Mouse (Mus musculus): ENCODE measurements around the gene Tnfrsf1a. TPM values are rescaled to one million over a fixed set of nuclear protein-coding genes. Genes with fewer than 3 reads are reported as not detected.

Gene Tnfrsf1a
- polyA plus RNA-seq, 1 experiment from 2014 or later, result 19.3 TPM

DNA sequence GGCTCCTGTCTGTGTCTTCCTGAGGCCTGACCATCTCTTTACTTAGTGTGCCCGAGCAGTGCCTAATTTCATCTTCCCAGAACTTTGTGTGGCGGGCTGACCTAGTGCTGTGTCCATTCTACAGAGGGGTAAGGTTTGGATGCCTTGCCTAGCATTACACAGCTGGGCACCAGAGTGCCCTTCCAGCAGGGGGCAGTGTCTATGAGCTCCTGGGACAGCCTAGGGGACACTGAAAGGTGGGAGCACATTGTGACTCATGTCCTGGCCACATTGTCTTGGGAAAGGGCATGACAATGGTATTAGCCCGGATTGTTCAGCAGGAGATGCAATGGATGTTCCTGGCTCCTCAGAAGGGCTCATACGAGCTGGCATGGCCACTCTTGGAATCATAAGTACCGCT lies 20.9 kb upstream of the Tnfrsf1a start:
- 83% methylated on average over 5 of the region's 5 CpGs for WGBS
- H3K27me3 ChIP-seq, result peaks cover 8% of the 10 kb centered on the region; the same call in 1 of the 2 replicates
- no peak overlapping the region for H3K4me2 ChIP-seq
- H3K9me3 ChIP-seq, result no peaks in the 10 kb centered on the region
- H3K4me1 ChIP-seq, result peaks cover 3% of the 10 kb centered on the region; the same call in 1 of the 2 replicates
- H3K36me3 ChIP-seq (replicated peaks), result no peaks in the 10 kb centered on the region
- H3K27ac ChIP-seq, result no peak overlapping the region
- H3K9ac ChIP-seq, result no peak overlapping the region
- H3K4me3 ChIP-seq (replicated peaks), result no peak overlapping the region
- no peak for ATAC-seq (ENCODE audit: low FRiP score)

DNA sequence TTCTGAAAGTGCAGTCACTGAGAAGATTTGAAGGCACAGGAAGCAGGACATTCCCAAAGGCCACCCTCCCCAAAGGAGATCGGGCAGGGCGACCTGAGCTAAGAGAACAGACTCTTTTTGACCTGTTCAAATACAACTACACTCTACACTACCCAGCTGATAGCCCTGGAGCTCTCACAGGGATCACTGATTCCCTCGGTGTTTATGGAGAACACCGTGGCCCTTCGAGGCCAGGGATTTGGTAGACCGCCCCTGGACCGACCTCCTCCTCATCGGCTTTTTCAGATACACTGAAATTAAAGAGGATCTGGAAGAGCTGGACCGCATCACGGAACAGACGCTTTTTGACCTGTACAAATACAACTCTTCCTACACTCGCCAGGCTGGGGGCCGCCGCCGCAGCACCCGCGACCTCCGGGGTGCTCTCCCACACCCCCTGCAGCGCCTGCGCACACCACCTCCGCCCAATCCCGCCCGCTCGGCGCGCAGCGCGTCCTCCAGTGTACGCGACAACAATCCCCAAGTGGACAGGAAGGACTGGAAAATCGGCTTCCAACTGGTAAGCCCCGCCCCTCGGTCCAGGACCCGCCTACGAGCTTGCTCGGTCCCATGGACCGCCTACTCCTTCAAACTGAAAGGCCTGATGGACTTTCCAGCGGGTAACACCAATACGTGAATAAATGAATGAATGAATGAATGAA lies 18.4 kb upstream of the Tnfrsf1a start:
- under 1% methylated on average over 39 of the region's 39 CpGs for WGBS
- no peak overlapping the region for H3K27ac ChIP-seq
- peak overlapping the region; percentile 77 for H3K4me2 ChIP-seq
- H3K9ac ChIP-seq, result peak overlapping the region; percentile 64
- H3K27me3 ChIP-seq, result 0 out of 2 replicates have a peak, but pooled peaks cover 8% of the 10 kb centered on the region
- no peaks in the 10 kb centered on the region for H3K9me3 ChIP-seq
- H3K4me1 ChIP-seq, result peaks cover 3% of the 10 kb centered on the region; the same call in 1 of the 2 replicates
- H3K4me3 ChIP-seq (replicated peaks), result peak overlapping the region; percentile 55
- peak; percentile 93 for ATAC-seq (ENCODE audit: low FRiP score)
- no peaks in the 10 kb centered on the region for H3K36me3 ChIP-seq (replicated peaks)

- H3K27ac ChIP-seq, result no peak overlapping the region
- no peak for ATAC-seq (ENCODE audit: low FRiP score)
- WGBS, result 79% methylated on average over 14 of the region's 14 CpGs
These were observed 15.9 kb upstream of the Tnfrsf1a start for GRCm38 (mm10) chr6:125333112-125333899.

DNA sequence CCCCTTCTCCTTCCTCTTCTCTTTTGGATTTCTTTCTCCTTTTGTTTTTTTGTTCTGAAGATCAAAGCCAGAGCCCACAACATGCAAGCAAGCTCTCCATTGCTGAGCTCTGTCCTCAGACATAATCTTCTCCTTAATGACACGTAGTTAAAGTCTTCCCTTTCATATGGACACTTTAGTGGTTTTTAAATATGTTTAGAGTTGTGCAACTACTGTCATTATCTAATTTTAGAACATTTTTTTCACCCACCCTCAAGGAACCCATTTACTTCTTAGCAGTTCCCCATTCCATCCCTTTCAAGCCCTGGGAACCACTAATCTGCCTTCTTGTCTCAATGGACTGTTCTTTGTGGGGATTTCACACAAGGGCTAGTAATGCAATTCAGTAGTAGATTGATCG lies 14.8 kb upstream of the Tnfrsf1a start:
- no peaks in the 10 kb centered on the region for H3K9me3 ChIP-seq

More at GRCm38 (mm10) chr6:125333112-125333899, 15.9 kb upstream of the Tnfrsf1a start:
- Histone ChIP-seq H3K27me3 (0 out of 2 replicates have a peak, but pooled peaks cover 8% of the 10 kb centered on the region), H3K36me3 (replicated peaks) (no peaks in the 10 kb centered on the region), H3K4me3 (replicated peaks) (no peak overlapping the region), H3K9me3 (no peaks in the 10 kb centered on the region), H3K4me1 (peaks cover 3% of the 10 kb centered on the region; the same call in 1 of the 2 replicates), H3K4me2 (no peak overlapping the region), H3K9ac (no peak overlapping the region)

DNA sequence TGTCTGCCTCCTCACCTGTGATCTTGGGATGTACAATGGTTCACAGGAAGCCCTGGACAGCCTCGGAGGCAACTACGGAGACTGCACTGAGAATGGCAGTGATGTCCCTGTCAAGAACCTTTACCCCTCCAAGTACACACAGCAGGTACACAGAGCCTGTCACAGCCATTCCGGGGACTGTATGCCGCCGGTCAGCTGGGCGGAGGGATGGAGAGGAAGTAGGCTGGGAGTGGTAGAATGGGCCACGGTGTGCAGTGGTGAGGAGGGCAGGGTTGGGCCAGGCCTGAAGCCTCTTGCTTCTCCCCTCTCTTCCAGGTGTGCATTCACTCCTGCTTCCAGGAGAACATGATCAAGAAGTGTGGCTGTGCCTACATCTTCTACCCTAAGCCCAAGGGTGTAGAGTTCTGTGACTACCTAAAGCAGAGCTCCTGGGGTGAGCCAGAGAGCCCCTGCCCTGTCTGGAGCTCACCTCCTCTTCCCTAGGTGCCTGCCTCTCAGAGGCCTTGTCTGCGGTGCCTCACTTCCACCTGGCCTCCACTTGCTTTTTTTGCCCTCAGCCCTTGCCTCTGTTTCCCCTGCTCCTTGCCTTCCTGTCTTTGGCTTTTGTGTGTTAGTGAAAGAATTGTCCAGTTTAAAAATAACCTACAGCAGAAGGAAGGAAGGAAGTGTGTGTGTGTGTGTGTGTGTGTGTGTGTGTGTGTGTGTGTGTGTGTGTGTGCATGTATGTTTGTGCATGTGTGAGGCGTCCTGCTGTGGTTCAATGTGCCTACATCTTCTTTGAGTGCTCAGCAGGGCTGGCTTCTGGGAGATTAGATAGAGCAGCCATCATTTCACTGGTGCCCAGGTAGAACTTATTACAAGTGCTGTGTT lies 10.1 kb upstream of the Tnfrsf1a start:
- Histone ChIP-seq H3K27me3 (peaks cover 5% of the 10 kb centered on the region; the same call in 1 of the 2 replicates), H3K4me3 (replicated peaks) (no peak overlapping the region), H3K9ac (no peak overlapping the region), H3K4me2 (no peak overlapping the region), H3K9me3 (no peaks in the 10 kb centered on the region), H3K4me1 (no peaks in the 10 kb centered on the region; the same call in 1 of the 2 replicates), H3K36me3 (replicated peaks) (no peaks in the 10 kb centered on the region), H3K27ac (no peak overlapping the region)
- ATAC-seq (ENCODE audit: low FRiP score), result no peak
- WGBS, result 76% methylated on average over 9 of the region's 9 CpGs

More for the DNA sequence above, 14.8 kb upstream of the Tnfrsf1a start:
- no peak for ATAC-seq (ENCODE audit: low FRiP score)
- Histone ChIP-seq H3K4me3 (replicated peaks) (no peak overlapping the region), H3K4me1 (peaks cover 3% of the 10 kb centered on the region; the same call in 1 of the 2 replicates), H3K9ac (no peak overlapping the region), H3K27me3 (0 out of 2 replicates have a peak, but pooled peaks cover 8% of the 10 kb centered on the region), H3K4me2 (no peak overlapping the region), H3K36me3 (replicated peaks) (no peaks in the 10 kb centered on the region), H3K27ac (no peak overlapping the region)
- 51% methylated on average over 2 of the region's 2 CpGs for WGBS

DNA sequence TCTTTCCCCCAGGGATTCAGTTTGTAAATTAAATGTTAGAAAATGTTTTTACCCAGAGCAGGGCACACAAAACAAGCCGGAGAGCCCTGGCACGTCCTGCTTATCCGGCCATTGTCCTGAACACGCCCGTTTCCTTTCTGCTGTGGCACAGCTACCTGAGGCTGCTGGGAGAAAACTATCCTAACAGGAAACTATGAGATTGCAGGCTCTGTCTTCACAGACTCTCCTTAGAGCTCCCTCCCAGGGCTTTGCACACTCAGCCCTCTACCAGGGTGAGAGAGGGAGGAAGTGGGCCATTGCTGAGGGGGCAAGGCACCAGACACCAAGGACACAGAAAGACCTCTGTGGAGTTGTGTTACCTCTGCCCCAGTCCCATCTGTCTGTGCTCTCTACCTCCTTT lies 8.9 kb upstream of the Tnfrsf1a start:
- Histone ChIP-seq H3K27me3 (peaks cover 5% of the 10 kb centered on the region; the same call in 1 of the 2 replicates), H3K36me3 (replicated peaks) (no peaks in the 10 kb centered on the region), H3K4me1 (no peaks in the 10 kb centered on the region; the same call in 1 of the 2 replicates), H3K4me2 (no peak overlapping the region), H3K4me3 (replicated peaks) (no peak overlapping the region), H3K9ac (no peak overlapping the region), H3K27ac (no peak overlapping the region), H3K9me3 (no peaks in the 10 kb centered on the region)
- WGBS, result 84% methylated on average over 5 of the region's 5 CpGs
- no peak for ATAC-seq (ENCODE audit: low FRiP score)

DNA sequence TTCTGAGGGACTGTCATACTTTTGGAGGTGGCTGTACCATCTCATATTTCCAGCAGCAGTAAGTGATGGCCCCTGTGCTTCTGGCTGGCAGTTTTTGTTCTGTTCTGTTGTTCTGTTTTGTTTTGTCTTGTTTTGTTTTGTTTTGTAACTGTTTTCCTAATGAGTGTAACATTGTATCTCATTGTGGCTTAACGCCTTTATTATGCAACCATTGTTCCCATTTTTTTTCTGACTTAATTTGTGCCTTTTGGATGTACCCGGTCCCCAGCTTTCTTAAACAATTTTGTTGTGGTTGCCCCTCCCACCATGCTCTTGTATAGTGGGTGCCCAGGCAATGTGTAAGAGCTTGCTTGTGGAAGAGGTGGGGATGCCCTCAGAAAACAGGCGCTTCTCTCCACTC lies 7.0 kb upstream of the Tnfrsf1a start:
- 66% methylated on average over 3 of the region's 3 CpGs for WGBS

GRCm38 (mm10) chr6:125344084-125344483 lies 5.1 kb upstream of the Tnfrsf1a start:
- Histone ChIP-seq H3K4me2 (no peak overlapping the region), H3K9ac (no peak overlapping the region), H3K4me1 (peaks cover 4% of the 10 kb centered on the region), H3K27ac (no peak overlapping the region), H3K4me3 (replicated peaks) (no peak overlapping the region), H3K36me3 (replicated peaks) (no peaks in the 10 kb centered on the region), H3K27me3 (peaks cover 16% of the 10 kb centered on the region; the same call in 1 of the 2 replicates), H3K9me3 (no peaks in the 10 kb centered on the region)
- 36% methylated on average over 8 of the region's 8 CpGs for whole genome bisulfite sequencing
- ATAC-seq (ENCODE audit: low FRiP score), result no peak

More for the DNA sequence above, 7.0 kb upstream of the Tnfrsf1a start:
- no peak for ATAC-seq (ENCODE audit: low FRiP score)
- no peak overlapping the region for H3K4me3 ChIP-seq (replicated peaks)
- H3K27ac ChIP-seq, result no peak overlapping the region
- no peaks in the 10 kb centered on the region for H3K36me3 ChIP-seq (replicated peaks)
- no peaks in the 10 kb centered on the region; the same call in 1 of the 2 replicates for H3K4me1 ChIP-seq
- no peaks in the 10 kb centered on the region for H3K9me3 ChIP-seq
- no peak overlapping the region for H3K4me2 ChIP-seq
- H3K27me3 ChIP-seq, result peaks cover 5% of the 10 kb centered on the region; the same call in 1 of the 2 replicates
- H3K9ac ChIP-seq, result no peak overlapping the region

DNA sequence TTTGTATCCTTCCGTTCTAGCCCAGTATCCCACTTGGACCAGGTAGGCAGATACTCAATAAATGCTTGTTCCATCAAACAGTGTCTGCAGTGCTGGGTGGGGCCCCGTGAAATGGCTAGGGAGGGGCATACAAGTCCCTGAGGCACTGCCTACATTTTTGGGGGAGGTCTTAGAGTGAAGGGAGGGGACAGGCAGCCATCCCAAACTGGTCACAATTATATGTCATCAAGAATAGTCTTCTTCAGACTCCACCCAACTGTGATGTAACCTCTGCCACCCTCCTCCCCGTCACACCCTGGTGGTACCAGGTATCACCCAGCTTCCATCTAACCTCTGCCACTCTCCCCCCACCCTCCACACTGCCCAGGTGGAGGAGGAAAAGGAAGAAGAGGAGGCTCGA lies 4.3 kb upstream of the Tnfrsf1a start:
- no peak for ATAC-seq (ENCODE audit: low FRiP score)
- Histone ChIP-seq H3K27me3 (peaks cover 16% of the 10 kb centered on the region; the same call in 1 of the 2 replicates), H3K27ac (no peak overlapping the region), H3K9me3 (no peaks in the 10 kb centered on the region), H3K4me1 (peaks cover 11% of the 10 kb centered on the region), H3K36me3 (replicated peaks) (no peaks in the 10 kb centered on the region), H3K4me2 (no peak overlapping the region), H3K4me3 (replicated peaks) (no peak overlapping the region), H3K9ac (no peak overlapping the region)
- 69% methylated on average over 4 of the region's 4 CpGs for WGBS

- no peak for ATAC-seq (ENCODE audit: low FRiP score)
- H3K9me3 ChIP-seq, result no peaks in the 10 kb centered on the region
- H3K4me1 ChIP-seq, result peaks cover 19% of the 10 kb centered on the region
- no peak overlapping the region for H3K9ac ChIP-seq
- no peak overlapping the region for H3K4me2 ChIP-seq
- 78% methylated on average over 1 of the region's 1 CpGs for WGBS
- no peaks in the 10 kb centered on the region for H3K36me3 ChIP-seq (replicated peaks)
- no peak overlapping the region for H3K27ac ChIP-seq
- H3K4me3 ChIP-seq (replicated peaks), result no peak overlapping the region
- peaks cover 17% of the 10 kb centered on the region; the same call in 1 of the 2 replicates for H3K27me3 ChIP-seq
These were observed 3.5 kb upstream of the Tnfrsf1a start for GRCm38 (mm10) chr6:125345625-125346024.

DNA sequence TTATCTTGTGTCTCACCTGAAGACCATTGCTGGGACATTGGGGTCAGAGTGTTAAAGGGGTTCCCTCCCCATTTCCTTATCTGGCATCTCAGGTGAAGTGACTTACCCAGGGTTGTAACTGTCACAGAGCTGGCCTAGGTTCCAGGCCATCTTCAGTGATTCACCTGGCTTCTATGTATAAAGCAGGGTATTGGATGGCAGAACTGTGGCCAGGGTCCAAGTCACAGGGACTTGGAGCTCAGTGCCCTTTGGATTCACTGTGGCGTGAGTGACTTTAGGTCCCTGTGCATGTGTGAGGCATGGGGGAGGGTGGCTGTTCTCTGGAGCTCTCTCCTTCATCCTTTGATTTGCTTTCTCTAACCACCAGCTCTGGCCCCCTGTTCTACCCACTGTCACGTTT lies 3.1 kb upstream of the Tnfrsf1a start:
- H3K9me3 ChIP-seq, result no peaks in the 10 kb centered on the region
- H3K4me3 ChIP-seq (replicated peaks), result no peak overlapping the region
- no peak for ATAC-seq (ENCODE audit: low FRiP score)
- H3K9ac ChIP-seq, result no peak overlapping the region
- H3K27me3 ChIP-seq, result peaks cover 20% of the 10 kb centered on the region; the same call in 1 of the 2 replicates
- no peak overlapping the region for H3K4me2 ChIP-seq
- WGBS, result 58% methylated on average over 2 of the region's 2 CpGs
- H3K36me3 ChIP-seq (replicated peaks), result no peaks in the 10 kb centered on the region
- H3K27ac ChIP-seq, result no peak overlapping the region
- peaks cover 23% of the 10 kb centered on the region for H3K4me1 ChIP-seq
